Mouse (Mus musculus) hindbrain, postnatal 0 days (tissue): Measurements from ENCODE around the gene Krtap4-13. TPM values are rescaled to one million over a fixed set of nuclear protein-coding genes. Genes with fewer than 3 reads are reported as not detected.
"Not testable (repeated sequence)": the region's sequence is repeated elsewhere in the genome, so short reads cannot be mapped to it uniquely, and the experiment has no call there.

Source experiments
- ATAC-seq: fragments of 200-750 bp; cut with Nextera tagmentation; 2 replicates; pipeline ENCODE4 v1.8.0; 2017; ENCODE audit warnings: mild to moderate bottlenecking, moderate TSS enrichment, moderate library complexity
- DNase-seq: peaks from one replicate; pipeline ENCODE4 v3.0.0-alpha.2; 2015; ENCODE audit warnings: low spot score
- H3K27ac ChIP-seq: fragments of 300-500 bp; sonication (generic); 2 replicates; pipeline ENCODE4 v1.5.1; 2014; ENCODE audit warnings: mild to moderate bottlenecking
- H3K27me3 ChIP-seq: fragments of 300-500 bp; sonication (generic); 2 replicates; pipeline ENCODE4 v1.6.1; 2014; ENCODE audit warnings: low read length, mixed read lengths; ENCODE audit not compliant: insufficient read depth
- H3K36me3 ChIP-seq: fragments of 300-500 bp; sonication (generic); 2 replicates; pipeline ENCODE4 v1.6.1; 2014; ENCODE audit warnings: low read length, mixed read lengths; ENCODE audit not compliant: insufficient read depth
- H3K4me1 ChIP-seq: fragments of 300-500 bp; sonication (generic); 2 replicates; pipeline ENCODE4 v1.6.1; 2014; ENCODE audit warnings: antibody characterized with exemption, low read length, mixed read lengths; ENCODE audit not compliant: insufficient read depth
- H3K4me2 ChIP-seq: fragments of 300-500 bp; sonication (generic); 2 replicates; pipeline ENCODE4 v1.6.1; 2014; ENCODE audit warnings: low read depth, mild to moderate bottlenecking, low read length, moderate library complexity, mixed read lengths
- H3K4me3 ChIP-seq: fragments of 300-500 bp; sonication (generic); 2 replicates; pipeline ENCODE4 v1.5.1; 2014; ENCODE audit warnings: low read length
- H3K9ac ChIP-seq: fragments of 300-500 bp; sonication (generic); replicated peaks from 2 replicates; pipeline ENCODE4 v1.6.1; 2014; ENCODE audit warnings: mild to moderate bottlenecking, low read length, moderate library complexity, mixed read lengths
- H3K9me3 ChIP-seq: fragments of 300-500 bp; sonication (generic); 2 replicates; pipeline ENCODE4 v1.6.1; 2016; ENCODE audit warnings: low read length, mixed read lengths
- CTCF ChIP-seq: IDR thresholded peaks from 2 replicates; pipeline ENCODE4 v1.5.1; 2016; ENCODE audit warnings: antibody characterized with exemption, control low read depth, low read depth
- WGBS: fragments of 180-500 bp; shearing (Covaris S2); extraction: QIAGEN DNeasy Blood & Tissue Kit; methylation state at CpG from one replicate; pipeline ENCODE4 v1.1.7; 2014; 5-methylcytosine and 5-hydroxymethylcytosine counted together
- polyA plus RNA-seq: library from polyadenylated mRNA; unstranded; fragments of >200 nt; fragmentation: Nextera tagmentation; extraction: Ambion mirVana; gene quantifications from 2 replicates; pipeline ENCODE4 v1.2.1, GENCODE M21; 2015
- total RNA-seq: library from RNA; depleted of rRNA; stranded (reverse); fragments of >200 nt; gene quantifications from 2 replicates; pipeline ENCODE4 v1.2.3, GENCODE M21; 2014; rRNA removed

Krtap4-13 gene
- total RNA-seq = not detected in 2 replicates
- not detected in 2 replicates for polyA plus RNA-seq

DNA sequence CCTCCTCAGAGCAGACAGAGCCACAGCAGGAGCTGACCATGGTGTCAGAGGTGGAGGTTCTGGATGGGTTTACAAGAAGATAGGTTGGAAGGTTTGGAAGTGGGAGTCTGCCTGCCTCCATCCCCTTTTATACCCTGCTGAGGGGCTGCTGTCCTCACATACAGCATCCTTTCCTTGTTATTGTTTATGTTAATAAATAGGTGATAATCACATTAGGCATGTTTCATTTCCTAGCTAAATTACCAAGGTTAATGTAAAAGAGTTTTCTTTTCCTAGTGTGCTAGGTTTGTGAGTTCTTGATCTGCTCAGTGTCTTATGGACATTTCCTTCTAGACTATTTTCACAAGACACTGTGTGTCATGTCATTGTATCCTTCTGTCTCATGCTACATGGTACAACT lies at the start of gene Krtap4-13:
Krtap4-13 (minus strand) TSS at position 101 of the 400 bp plus-strand sequence.
- DNase-seq, H3K9ac ChIP-seq, ATAC-seq, H3K4me1 ChIP-seq, H3K27ac ChIP-seq, H3K36me3 ChIP-seq, H3K4me2 ChIP-seq, H3K27me3 ChIP-seq, H3K9me3 ChIP-seq, H3K4me3 ChIP-seq: not testable (repeated sequence)

DNA sequence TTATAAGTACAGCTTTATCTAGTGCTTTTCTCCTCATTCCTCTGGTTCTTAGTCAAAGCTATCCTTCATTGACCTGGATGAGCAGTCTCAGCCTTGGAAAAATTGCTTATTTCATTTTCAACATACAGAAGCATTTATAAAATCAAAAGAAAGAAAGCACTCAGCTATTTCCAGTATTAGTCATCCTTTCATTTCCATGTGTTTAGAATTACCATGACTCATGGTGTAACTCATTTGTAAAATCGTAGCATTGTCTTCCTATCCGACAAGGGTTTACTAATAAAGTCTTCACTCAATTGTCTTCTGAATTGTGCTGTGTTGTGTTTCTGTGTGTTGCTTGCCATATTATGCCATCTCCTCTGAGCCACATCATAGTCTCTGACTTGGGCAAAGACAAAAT lies 49.1 kb upstream of the Krtap4-13 start:
- Histone ChIP-seq H3K27me3 (no peaks in the 10 kb centered on the region), H3K27ac (no peak overlapping the region), H3K4me2 (no peak overlapping the region), H3K36me3 (no peaks in the 10 kb centered on the region), H3K9me3 (no peaks in the 10 kb centered on the region), H3K4me3 (no peak overlapping the region), H3K4me1 (no peaks in the 10 kb centered on the region), H3K9ac (no peak overlapping the region)
- 67% methylated on average over 2 of the region's 2 CpGs for WGBS
- DNase-seq = no peak
- no peak for TF ChIP-seq CTCF
- ATAC-seq = no peak

DNA sequence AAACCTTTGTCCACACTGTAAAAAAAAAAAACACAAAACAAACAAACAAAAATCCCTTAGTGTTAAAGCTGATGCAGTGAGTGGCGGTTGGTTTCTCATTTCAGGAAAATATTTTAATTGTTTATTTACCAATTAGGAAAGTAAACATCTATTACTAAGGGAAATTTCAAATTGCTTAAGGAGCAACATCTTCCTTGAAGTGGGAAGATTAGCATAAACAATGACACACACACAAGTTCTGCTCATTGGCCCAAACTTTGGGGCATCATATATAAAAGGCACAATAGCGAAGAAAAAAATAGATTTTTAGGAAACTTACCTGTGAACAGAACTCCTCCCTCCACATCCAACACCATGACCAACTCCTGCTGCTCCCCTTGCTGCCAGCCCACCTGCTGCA lies 47.9 kb upstream of the Krtap4-13 start, which contains the start of gene Gm11568:
Gm11568 (plus strand) TSS at position 301 of the 400 bp plus-strand sequence.
- DNase-seq = no peak
- Histone ChIP-seq H3K4me1 (no peaks in the 10 kb centered on the region), H3K4me2 (no peak within 1 kb of the TSS), H3K4me3 (no peak within 1 kb of the TSS), H3K9ac (no peak within 1 kb of the TSS), H3K27ac (no peak within 1 kb of the TSS), H3K9me3 (no peaks in the 10 kb centered on the region), H3K36me3 (no peaks in the 10 kb centered on the region), H3K27me3 (no peaks in the 10 kb centered on the region)
- TF ChIP-seq CTCF = no peak
- whole genome bisulfite sequencing = 89% methylated on average over 2 of the region's 2 CpGs
- no peak for ATAC-seq

DNA sequence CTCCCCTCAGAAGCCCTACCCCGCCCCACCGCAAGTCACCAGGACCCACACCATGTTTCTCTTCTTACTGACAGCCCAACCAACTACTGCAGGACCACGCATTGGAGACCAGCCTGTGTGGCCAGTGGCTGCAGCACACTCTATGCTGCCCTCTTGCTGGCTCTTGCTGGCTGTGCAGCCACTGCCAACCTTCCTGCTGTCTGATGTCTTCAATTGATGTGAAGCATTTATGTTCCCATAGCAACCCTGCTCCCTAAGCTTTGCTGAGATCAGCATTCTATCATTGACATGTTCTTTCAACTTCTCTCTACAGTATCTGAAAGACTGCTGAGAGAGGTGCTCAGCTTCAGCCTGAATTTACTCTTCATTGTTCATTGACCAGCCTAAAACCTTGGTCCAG lies 44.4 kb upstream of the Krtap4-13 start:
- ATAC-seq (no peak), DNase-seq (peak; percentile 51)
- peak; percentile 72 for TF ChIP-seq CTCF
- Histone ChIP-seq H3K36me3 (no peaks in the 10 kb centered on the region), H3K4me2 (no peak overlapping the region), H3K9me3 (no peaks in the 10 kb centered on the region), H3K27me3 (no peaks in the 10 kb centered on the region), H3K4me1 (no peaks in the 10 kb centered on the region), H3K9ac (no peak overlapping the region), H3K4me3 (no peak overlapping the region), H3K27ac (no peak overlapping the region)
- 58% methylated on average over 3 of the region's 3 CpGs for WGBS

DNA sequence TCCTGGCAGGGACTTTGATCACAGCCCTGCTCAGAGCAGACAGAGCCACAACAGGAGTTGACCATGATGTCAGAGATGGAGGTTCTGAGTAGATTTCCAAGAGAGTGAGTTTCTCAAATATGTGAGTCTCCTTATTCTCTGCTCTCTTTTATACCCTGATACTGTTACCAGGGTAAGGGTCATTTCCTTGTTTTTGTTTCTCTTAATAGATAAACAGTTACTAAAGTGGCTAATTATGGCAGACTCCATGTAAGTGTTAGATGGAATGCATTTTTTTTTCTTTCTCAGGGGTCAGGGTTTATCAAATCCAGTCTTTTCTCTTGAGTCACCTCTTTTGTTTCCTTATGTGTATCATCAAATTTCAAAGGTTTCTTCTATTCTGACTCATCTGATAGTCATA lies 41.8 kb upstream of the Krtap4-13 start, which contains the start of gene Krtap4-16:
Krtap4-16 (minus strand) TSS at position 101 of the 400 bp plus-strand sequence.
- no peaks in the 10 kb centered on the region for H3K27me3 ChIP-seq
- no peak within 1 kb of the TSS for H3K4me3 ChIP-seq
- no peak within 1 kb of the TSS for H3K9ac ChIP-seq
- ATAC-seq (no peak), DNase-seq (no peak)
- H3K27ac ChIP-seq = no peak within 1 kb of the TSS
- H3K4me2 ChIP-seq = no peak within 1 kb of the TSS
- H3K4me1 ChIP-seq = no peaks in the 10 kb centered on the region
- no peak for TF ChIP-seq CTCF
- no peaks in the 10 kb centered on the region for H3K9me3 ChIP-seq
- no peaks in the 10 kb centered on the region for H3K36me3 ChIP-seq

DNA sequence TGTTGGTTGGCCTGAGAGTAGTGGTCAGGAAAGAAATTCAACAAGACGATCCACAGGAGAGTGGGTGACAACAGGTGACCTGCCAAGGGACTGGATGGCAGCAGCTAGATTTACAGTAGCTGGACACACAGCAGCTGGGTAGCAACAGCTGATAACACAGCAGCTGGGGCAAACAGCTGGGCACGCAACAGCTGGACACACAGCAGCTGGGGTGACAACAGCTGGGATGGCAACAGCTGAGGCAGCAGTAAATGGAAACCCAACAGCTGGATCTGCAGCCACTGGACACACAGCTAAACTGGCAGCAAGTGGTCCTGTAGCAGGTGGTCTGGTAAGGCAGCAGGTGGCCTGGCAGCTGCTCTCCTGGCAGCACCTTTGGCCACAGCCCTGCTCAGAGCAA lies 37.1 kb upstream of the Krtap4-13 start:
- H3K4me2 ChIP-seq = no peak overlapping the region
- whole genome bisulfite sequencing = 84% methylated on average over 2 of the region's 2 CpGs
- no peak overlapping the region for H3K4me3 ChIP-seq
- H3K9ac ChIP-seq = no peak overlapping the region
- no peaks in the 10 kb centered on the region for H3K36me3 ChIP-seq
- no peak overlapping the region for H3K27ac ChIP-seq
- TF ChIP-seq CTCF = no peak
- ATAC-seq (no peak), DNase-seq (no peak)
- H3K9me3 ChIP-seq = no peaks in the 10 kb centered on the region
- H3K4me1 ChIP-seq = no peaks in the 10 kb centered on the region
- no peaks in the 10 kb centered on the region for H3K27me3 ChIP-seq

DNA sequence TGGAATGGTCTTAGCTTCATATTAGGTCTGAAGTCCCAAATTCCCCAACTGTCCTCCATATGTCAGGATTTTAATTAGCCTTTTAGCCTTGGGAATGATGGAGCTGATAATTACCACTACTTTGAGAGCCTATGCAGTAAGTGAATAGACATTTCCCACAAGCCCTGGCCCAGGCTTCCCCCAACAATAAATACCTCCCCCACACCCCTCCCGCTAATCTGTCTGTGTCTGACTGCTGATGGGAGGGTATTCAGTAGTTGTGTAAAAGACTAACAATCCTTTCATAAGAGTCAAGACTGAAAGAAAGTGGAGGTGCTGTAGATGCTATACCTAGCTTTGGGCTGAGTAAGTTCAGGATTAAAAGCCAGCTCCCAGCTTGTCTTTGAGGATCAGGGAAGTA lies 32.5 kb upstream of the Krtap4-13 start:
- DNase-seq (no peak), ATAC-seq (no peak)
- Histone ChIP-seq H3K9me3 (no peaks in the 10 kb centered on the region), H3K27me3 (no peaks in the 10 kb centered on the region), H3K4me3 (no peak overlapping the region), H3K27ac (no peak overlapping the region), H3K36me3 (no peaks in the 10 kb centered on the region), H3K9ac (no peak overlapping the region), H3K4me1 (no peaks in the 10 kb centered on the region), H3K4me2 (no peak overlapping the region)
- 78% methylated on average over 1 of the region's 1 CpGs for WGBS
- no peak for TF ChIP-seq CTCF
